Mouse (Mus musculus) left cerebral cortex, postnatal 14 days (tissue): ENCODE measurements at regions not wholly inside any gene's neighbourhood (a gene's known extent, or its start where the extent isn't known, plus 50 kb on each side); places are given as distances from the start of the nearest gene placed in this dataset.
"Not testable (repeated sequence)": the region's sequence is repeated elsewhere in the genome, so short reads cannot be mapped to it uniquely, and the experiment has no call there.

Source experiments
- DNase-seq, 2 experiments: peaks; one replicate each; pipeline ENCODE4 v3.0.0; 2021 to 2022; ENCODE audit warnings: low spot score in 2 of 2, mixed read lengths in 1 of 2
- intact Hi-C: fragments of 180-260 bp; cut with DNase I; formaldehyde crosslinking; loops from one replicate; pipeline ENCODE4 v1.15.1; 2025

GRCm38 (mm10) chr14:13055198-13055597, 229.4 kb upstream of the Synpr start:
- no peak for DNase-seq
- intact Hi-C loops, result no loop called here

- DNase-seq, intact Hi-C loops: not testable (repeated sequence)
Observed at GRCm38 (mm10) chr14:13042536-13042935, 219.7 kb upstream of the Cadps start.

GRCm38 (mm10) chr14:13041741-13042140, 218.9 kb upstream of the Cadps start:
- intact Hi-C loops, result no loop called here
- DNase-seq, result no peak

GRCm38 (mm10) chr14:13040176-13040575, 217.3 kb upstream of the Cadps start:
- no peak for DNase-seq
- intact Hi-C loops, result no loop called here

GRCm38 (mm10) chr14:13037426-13037825, 214.5 kb upstream of the Cadps start:
- intact Hi-C loops, result loop anchor here (10.0 kb wide), 1 partner anchor 203 kb away; no protein-coding TSS in a partner anchor
- DNase-seq, result peak; percentile 27 to 59

- intact Hi-C loops, result loop anchor here (10.0 kb wide), 1 partner anchor 195 kb away; no protein-coding TSS in a partner anchor
- DNase-seq, result no peak
Observed at GRCm38 (mm10) chr14:13029794-13030193, 206.9 kb upstream of the Cadps start.

GRCm38 (mm10) chr14:13022744-13023143, 199.9 kb upstream of the Cadps start:
- peak in 1 of 2 experiments; percentile 6 for DNase-seq
- intact Hi-C loops, result no loop called here

GRCm38 (mm10) chr14:13011099-13011498, 188.2 kb upstream of the Cadps start:
- intact Hi-C loops, result no loop called here
- DNase-seq, result no peak

GRCm38 (mm10) chr14:13000997-13001699, 178.3 kb upstream of the Cadps start:
- intact Hi-C loops, result no loop called here
- peak; percentile 61 to 69 for DNase-seq

GRCm38 (mm10) chr14:12979416-12979815, 156.5 kb upstream of the Cadps start:
- no peak for DNase-seq
- intact Hi-C loops, result no loop called here

- DNase-seq, result peak in 1 of 2 experiments; percentile 4
- intact Hi-C loops, result no loop called here
Observed at GRCm38 (mm10) chr14:12966441-12966840, 143.6 kb upstream of the Cadps start.

- not testable (repeated sequence) for DNase-seq
- intact Hi-C loops, result loop anchor here (10.0 kb wide), 1 partner anchor 83 kb away; no protein-coding TSS in a partner anchor
Observed at GRCm38 (mm10) chr14:12957896-12958295, 135.0 kb upstream of the Cadps start.

GRCm38 (mm10) chr14:12950922-12951321, 128.0 kb upstream of the Cadps start:
- intact Hi-C loops, result loop anchor here (10.0 kb wide), 1 partner anchor 76 kb away; no protein-coding TSS in a partner anchor
- no peak for DNase-seq

GRCm38 (mm10) chr14:12938638-12939293, 115.9 kb upstream of the Cadps start:
- no peak for DNase-seq
- intact Hi-C loops, result no loop called here

- no peak for DNase-seq
- intact Hi-C loops, result no loop called here
Observed at GRCm38 (mm10) chr14:12936343-12936742, 113.5 kb upstream of the Cadps start.

GRCm38 (mm10) chr14:12931668-12932384, 108.9 kb upstream of the Cadps start:
- intact Hi-C loops, result no loop called here
- DNase-seq, result peak; percentile 4 to 9

- peak; percentile 3 to 20 for DNase-seq
- intact Hi-C loops, result no loop called here
Observed at GRCm38 (mm10) chr14:12923617-12924016, 100.7 kb upstream of the Cadps start.

GRCm38 (mm10) chr14:12915431-12915830, 92.6 kb upstream of the Cadps start:
- intact Hi-C loops, result no loop called here

GRCm38 (mm10) chr14:12913956-12914355, 91.1 kb upstream of the Cadps start:
- DNase-seq, result no peak
- intact Hi-C loops, result no loop called here

More at GRCm38 (mm10) chr14:12915431-12915830, 92.6 kb upstream of the Cadps start:
- DNase-seq, result no peak

GRCm38 (mm10) chr14:12913421-12913820, 90.5 kb upstream of the Cadps start:
- no peak for DNase-seq

More at GRCm38 (mm10) chr14:12913421-12913820, 90.5 kb upstream of the Cadps start:
- intact Hi-C loops, result no loop called here
